Mouse (Mus musculus): ENCODE data around the gene Fbxo48. TPM values are rescaled to one million over a fixed set of nuclear protein-coding genes. Genes with fewer than 3 reads are reported as not detected.
A peak's percentile ranks its signal among the peaks of the same experiment; 100 is the strongest.

Fbxo48 gene
- 1.9 and 4.9 TPM in 2 replicates for polyA plus RNA-seq (2011; ENCODE audit: insufficient read depth, insufficient read length, low replicate concordance, missing spikeins)

GRCm38 (mm10) chr11:16950976-16951760, at the start of gene Fbxo48:
Gene Fbxo48, plus strand, starts transcription at chr11:16951375.
- peak within 1 kb of the TSS; percentile 78 for H3K27ac ChIP-seq (ENCODE audit: control insufficient read depth, insufficient read depth, low read depth, low read length, poor library complexity)
- no peaks in the 10 kb centered on the region; the same call in 1 of the 2 replicates for H3K4me1 ChIP-seq (ENCODE audit: control insufficient read depth, insufficient read depth, low read length)
- TF ChIP-seq POLR2A (IDR thresholded peaks at IDR 0.05; ENCODE audit: borderline replicate concordance, control insufficient read depth, low read depth, low read length), result peak; percentile 97
- no peak for TF ChIP-seq CTCF (IDR thresholded peaks at IDR 0.05; ENCODE audit: control insufficient read depth, insufficient read depth, low read length)
- peak within 1 kb of the TSS; percentile 98 for H3K4me3 ChIP-seq (replicated peaks; ENCODE audit: control insufficient read depth, low read depth, low read length)
- under 1% methylated on average over 38 of the region's 38 CpGs for WGBS

GRCm38 (mm10) chr11:16904302-16905011, 46.7 kb upstream of the Fbxo48 start:
- Histone ChIP-seq H3K27ac (ENCODE audit: control insufficient read depth, insufficient read depth, low read depth, low read length, poor library complexity) (no peak overlapping the region), H3K4me3 (replicated peaks; ENCODE audit: control insufficient read depth, low read depth, low read length) (no peak overlapping the region), H3K4me1 (ENCODE audit: control insufficient read depth, insufficient read depth, low read length) (no peaks in the 10 kb centered on the region)
- WGBS, result 78% methylated on average over 8 of the region's 8 CpGs
- TF ChIP-seq CTCF (IDR thresholded peaks at IDR 0.05; ENCODE audit: control insufficient read depth, insufficient read depth, low read length), result no peak
- no peak for TF ChIP-seq POLR2A (IDR thresholded peaks at IDR 0.05; ENCODE audit: borderline replicate concordance, control insufficient read depth, low read depth, low read length)

DNA sequence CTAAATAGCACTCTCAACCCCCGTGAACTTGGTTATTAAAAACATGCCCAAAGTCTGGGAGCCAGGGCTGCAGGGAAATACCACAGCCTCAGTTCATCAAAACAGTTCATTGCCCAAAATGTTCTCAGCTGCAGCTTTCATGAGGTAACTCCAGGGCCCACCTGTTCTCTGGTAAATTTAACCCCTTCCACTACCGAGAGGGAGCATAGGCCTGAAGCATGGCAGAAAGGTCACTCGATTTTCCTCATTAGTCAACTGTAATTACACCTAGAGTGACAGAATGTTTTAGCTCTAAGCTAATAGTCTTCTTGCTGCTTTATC, 46.2 kb upstream of the Fbxo48 start:
- H3K4me1 ChIP-seq (ENCODE audit: control insufficient read depth, insufficient read depth, low read length), result no peaks in the 10 kb centered on the region
- TF ChIP-seq POLR2A (IDR thresholded peaks at IDR 0.05; ENCODE audit: borderline replicate concordance, control insufficient read depth, low read depth, low read length), result no peak
- TF ChIP-seq CTCF (IDR thresholded peaks at IDR 0.05; ENCODE audit: control insufficient read depth, insufficient read depth, low read length), result no peak
- 79% methylated on average over 3 of the region's 3 CpGs for WGBS
- no peak overlapping the region for H3K4me3 ChIP-seq (replicated peaks; ENCODE audit: control insufficient read depth, low read depth, low read length)
- no peak overlapping the region for H3K27ac ChIP-seq (ENCODE audit: control insufficient read depth, insufficient read depth, low read depth, low read length, poor library complexity)

DNA sequence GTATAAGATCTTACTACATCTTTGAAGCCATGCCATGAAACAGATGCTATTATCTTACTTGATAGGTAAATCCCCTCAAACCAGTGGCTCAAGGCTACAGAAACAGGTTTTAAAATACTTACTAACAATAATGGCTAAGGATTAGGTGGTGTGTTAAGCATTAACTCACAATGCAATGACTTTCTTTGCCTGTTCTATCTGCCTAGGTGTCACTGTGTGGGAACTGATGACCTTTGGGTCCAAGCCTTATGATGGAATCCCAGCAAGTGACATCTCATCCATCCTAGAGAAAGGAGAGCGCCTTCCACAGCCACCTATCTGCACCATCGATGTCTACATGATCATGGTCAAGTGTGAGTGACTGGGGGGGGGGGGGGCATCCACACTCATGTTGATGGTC, 44.6 kb upstream of the Fbxo48 start:
- Histone ChIP-seq H3K4me3 (replicated peaks; ENCODE audit: control insufficient read depth, low read depth, low read length) (no peak overlapping the region), H3K4me1 (ENCODE audit: control insufficient read depth, insufficient read depth, low read length) (no peaks in the 10 kb centered on the region), H3K27ac (ENCODE audit: control insufficient read depth, insufficient read depth, low read depth, low read length, poor library complexity) (no peak overlapping the region)
- 83% methylated on average over 2 of the region's 2 CpGs for WGBS
- no peak for TF ChIP-seq CTCF (IDR thresholded peaks at IDR 0.05; ENCODE audit: control insufficient read depth, insufficient read depth, low read length)
- TF ChIP-seq POLR2A (IDR thresholded peaks at IDR 0.05; ENCODE audit: borderline replicate concordance, control insufficient read depth, low read depth, low read length), result no peak

- H3K4me3 ChIP-seq (replicated peaks; ENCODE audit: control insufficient read depth, low read depth, low read length), result no peak overlapping the region
- TF ChIP-seq POLR2A (IDR thresholded peaks at IDR 0.05; ENCODE audit: borderline replicate concordance, control insufficient read depth, low read depth, low read length) (no peak), CTCF (IDR thresholded peaks at IDR 0.05; ENCODE audit: control insufficient read depth, insufficient read depth, low read length) (no peak)
- 75% methylated on average over 1 of the region's 1 CpGs for WGBS
- H3K27ac ChIP-seq (ENCODE audit: control insufficient read depth, insufficient read depth, low read depth, low read length, poor library complexity), result no peak overlapping the region
- no peaks in the 10 kb centered on the region for H3K4me1 ChIP-seq (ENCODE audit: control insufficient read depth, insufficient read depth, low read length)
Measured at GRCm38 (mm10) chr11:16907517-16908129, 43.6 kb upstream of the Fbxo48 start.

- Histone ChIP-seq H3K4me3 (replicated peaks; ENCODE audit: control insufficient read depth, low read depth, low read length) (no peak overlapping the region), H3K4me1 (ENCODE audit: control insufficient read depth, insufficient read depth, low read length) (peaks cover 2% of the 10 kb centered on the region; the same call in 1 of the 2 replicates)
Measured at GRCm38 (mm10) chr11:16914756-16915155, 36.4 kb upstream of the Fbxo48 start.

DNA sequence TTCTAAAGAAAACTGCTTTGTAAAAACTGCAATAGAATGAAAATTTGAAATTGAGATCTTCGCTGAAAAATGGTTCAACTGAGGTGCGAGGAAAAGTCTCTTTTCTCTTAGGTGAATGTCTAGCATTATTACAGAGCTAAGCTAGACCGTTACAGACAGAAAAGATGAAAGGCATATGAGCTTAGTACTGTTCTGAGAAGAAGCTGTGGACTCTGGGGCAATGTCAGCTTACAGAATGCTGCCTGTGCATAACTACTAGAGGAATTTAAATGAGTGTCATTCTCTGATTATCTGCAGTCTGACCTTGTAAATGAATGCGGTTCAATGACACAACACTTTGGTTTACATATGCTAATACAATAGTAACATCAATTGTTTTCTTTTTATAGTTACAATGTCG, 35.3 kb upstream of the Fbxo48 start:
- H3K4me1 ChIP-seq (ENCODE audit: control insufficient read depth, insufficient read depth, low read length), result peaks cover 2% of the 10 kb centered on the region; the same call in 1 of the 2 replicates
- TF ChIP-seq POLR2A (IDR thresholded peaks at IDR 0.05; ENCODE audit: borderline replicate concordance, control insufficient read depth, low read depth, low read length) (no peak), CTCF (IDR thresholded peaks at IDR 0.05; ENCODE audit: control insufficient read depth, insufficient read depth, low read length) (no peak)
- H3K4me3 ChIP-seq (replicated peaks; ENCODE audit: control insufficient read depth, low read depth, low read length), result no peak overlapping the region
- WGBS, result 79% methylated on average over 5 of the region's 5 CpGs
- no peak overlapping the region for H3K27ac ChIP-seq (ENCODE audit: control insufficient read depth, insufficient read depth, low read depth, low read length, poor library complexity)

More at GRCm38 (mm10) chr11:16914756-16915155, 36.4 kb upstream of the Fbxo48 start:
- H3K27ac ChIP-seq (ENCODE audit: control insufficient read depth, insufficient read depth, low read depth, low read length, poor library complexity), result no peak overlapping the region
- no peak for TF ChIP-seq CTCF (IDR thresholded peaks at IDR 0.05; ENCODE audit: control insufficient read depth, insufficient read depth, low read length)
- WGBS, result 88% methylated on average over 3 of the region's 3 CpGs

DNA sequence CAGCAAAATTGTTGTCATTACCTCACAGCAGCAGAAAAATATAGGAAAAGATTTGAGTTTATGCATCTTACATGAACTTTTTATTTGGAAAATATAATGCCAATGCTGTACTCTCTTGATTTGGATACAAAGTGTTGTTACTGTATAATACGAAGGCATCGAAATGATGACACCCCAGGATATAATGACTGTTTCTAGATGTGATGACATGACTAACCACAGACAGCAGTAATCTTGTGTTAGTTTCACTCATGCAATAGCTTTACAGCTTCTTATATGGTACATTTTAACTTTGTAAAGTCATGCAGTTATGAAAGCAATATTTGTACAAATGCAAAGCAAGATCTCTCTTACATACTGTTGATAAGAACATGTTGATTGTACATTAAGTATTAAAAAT, 33.7 kb upstream of the Fbxo48 start:
- Histone ChIP-seq H3K4me3 (replicated peaks; ENCODE audit: control insufficient read depth, low read depth, low read length) (no peak overlapping the region), H3K27ac (ENCODE audit: control insufficient read depth, insufficient read depth, low read depth, low read length, poor library complexity) (no peak overlapping the region), H3K4me1 (ENCODE audit: control insufficient read depth, insufficient read depth, low read length) (peaks cover 2% of the 10 kb centered on the region; the same call in 1 of the 2 replicates)
- WGBS, result 71% methylated on average over 2 of the region's 2 CpGs
- TF ChIP-seq CTCF (IDR thresholded peaks at IDR 0.05; ENCODE audit: control insufficient read depth, insufficient read depth, low read length), result no peak
- TF ChIP-seq POLR2A (IDR thresholded peaks at IDR 0.05; ENCODE audit: borderline replicate concordance, control insufficient read depth, low read depth, low read length), result no peak
